In the genomic region with DNA sequence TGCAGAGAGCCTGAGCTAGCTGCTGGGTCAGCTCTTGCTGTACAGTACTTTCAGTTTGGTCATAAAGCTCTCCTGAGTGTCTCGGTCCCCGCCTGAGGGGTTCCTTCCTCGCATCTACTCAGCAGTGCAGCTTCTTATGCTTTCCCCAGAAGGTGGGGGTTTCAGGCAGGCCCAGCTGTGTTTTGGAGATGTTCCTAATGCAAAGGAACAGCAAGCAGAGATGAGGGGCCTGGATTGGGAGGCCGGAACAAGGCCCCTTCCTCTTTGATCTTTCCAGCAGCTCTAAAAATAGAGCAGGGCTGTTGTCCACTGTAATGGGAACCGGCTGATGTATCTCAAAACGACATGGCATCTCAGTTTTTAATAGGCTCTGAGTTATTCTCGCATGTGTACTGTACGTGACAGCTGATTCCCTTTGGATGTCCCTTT, we compare ENCODE assay signal across 10 mouse cellular contexts.
A peak's percentile ranks its signal among the peaks of the same experiment; 100 is the strongest.
DNase-seq lines count a peak whose midpoint lies in the region; ATAC-seq and TF ChIP-seq lines count a peak whose summit lies in the region.
"Had no signal": no experiment of that assay in that cellular context is flagged by ENCODE, and none has a peak within 500 bp of the region (broad histone marks: within the 10 kb centered on the region; RNA-seq: fewer than 3 reads in every experiment).

No protein-coding gene starts in this region.

- peak overlapping the region; percentile 20; the same call in 1 of the 2 replicates for H3K4me3 ChIP-seq in heart, embryonic 16.5 days (ENCODE audit: low read length)
- no peak overlapping the region for H3K4me3 ChIP-seq in heart, adult 2 months
- no peak overlapping the region for H3K4me3 ChIP-seq in midbrain, embryonic 10.5 days
- H3K4me3 ChIP-seq in midbrain, postnatal 0 days (ENCODE audit: low read depth, low read length) = no peak overlapping the region
- H3K4me3 ChIP-seq in limb, embryonic 13.5 days = no peak overlapping the region
- no peak overlapping the region for H3K4me3 ChIP-seq in stomach, embryonic 16.5 days (replicated peaks; ENCODE audit: low read length)

- no peaks in the 10 kb centered on the region for H3K36me3 ChIP-seq in heart, embryonic 16.5 days (ENCODE audit: control insufficient read depth, insufficient read depth)
- H3K36me3 ChIP-seq in heart, adult 2 months (ENCODE audit: control insufficient read depth, insufficient read depth, low read length) = no peaks in the 10 kb centered on the region
- H3K36me3 ChIP-seq in midbrain, embryonic 10.5 days = no peaks in the 10 kb centered on the region
- no peaks in the 10 kb centered on the region for H3K36me3 ChIP-seq in midbrain, postnatal 0 days (ENCODE audit: insufficient read depth, low read length)
- no peaks in the 10 kb centered on the region for H3K36me3 ChIP-seq in limb, embryonic 13.5 days
- H3K36me3 ChIP-seq in stomach, embryonic 16.5 days (ENCODE audit: control insufficient read depth, insufficient read depth, low read length) = no peaks in the 10 kb centered on the region

- no peaks in the 10 kb centered on the region for H3K27me3 ChIP-seq in heart, embryonic 16.5 days (ENCODE audit: control insufficient read depth, insufficient read depth, low read length)
- no peaks in the 10 kb centered on the region for H3K27me3 ChIP-seq in heart, adult 2 months (ENCODE audit: control insufficient read depth, insufficient read depth, low read length)
- H3K27me3 ChIP-seq in midbrain, embryonic 10.5 days (ENCODE audit: low read depth, poor library complexity, severe bottlenecking) = no peaks in the 10 kb centered on the region
- no peaks in the 10 kb centered on the region for H3K27me3 ChIP-seq in midbrain, postnatal 0 days (ENCODE audit: insufficient read depth, low read length)
- H3K27me3 ChIP-seq in limb, embryonic 13.5 days = no peaks in the 10 kb centered on the region
- H3K27me3 ChIP-seq in stomach, embryonic 16.5 days (ENCODE audit: control insufficient read depth, insufficient read depth, low read length) = no peaks in the 10 kb centered on the region

- ATAC-seq in heart, embryonic 16.5 days (replicated peaks; ENCODE audit: extremely low read depth, insufficient read depth, low FRiP score) = peak; percentile 72
- no peak for ATAC-seq in midbrain, postnatal 0 days (ENCODE audit: low FRiP score)
- peak; percentile 34 for ATAC-seq in limb, embryonic 13.5 days (ENCODE audit: low FRiP score, low read depth)
- peak; percentile 62 for ATAC-seq in stomach, embryonic 16.5 days (ENCODE audit: insufficient read depth, low FRiP score)
- ATAC-seq: forebrain, embryonic 14.5 days had no signal

- peak overlapping the region; percentile 67 for H3K9ac ChIP-seq in heart, embryonic 16.5 days (ENCODE audit: low read length)
- H3K9ac ChIP-seq in heart, adult 2 months (ENCODE audit: low read depth, low read length) = no peak overlapping the region
- no peak overlapping the region for H3K9ac ChIP-seq in midbrain, postnatal 0 days (replicated peaks; ENCODE audit: low read length, poor library complexity, severe bottlenecking)
- peak overlapping the region; percentile 43; the same call in 1 of the 2 replicates for H3K9ac ChIP-seq in limb, embryonic 13.5 days
- H3K9ac ChIP-seq in stomach, embryonic 16.5 days (ENCODE audit: low read length) = peak overlapping the region; percentile 4; the same call in 1 of the 2 replicates

- peak overlapping the region; percentile 57 for H3K4me2 ChIP-seq in heart, embryonic 16.5 days (ENCODE audit: low read depth, low read length)
- H3K4me2 ChIP-seq in midbrain, postnatal 0 days (ENCODE audit: low read depth, low read length, poor library complexity, severe bottlenecking) = no peak overlapping the region
- H3K4me2 ChIP-seq in limb, embryonic 13.5 days (replicated peaks) = peak overlapping the region; percentile 27
- H3K4me2 ChIP-seq in stomach, embryonic 16.5 days (ENCODE audit: low read depth, low read length) = peak overlapping the region; percentile 5; the same call in 1 of the 2 replicates

- no peak for TF ChIP-seq POLR2A in heart, adult 2 months (IDR thresholded peaks at IDR 0.05; ENCODE audit: insufficient read depth, low read depth, low read length)

- TF ChIP-seq EP300 in heart, adult 2 months (IDR thresholded peaks at IDR 0.05; ENCODE audit: insufficient read depth, low read depth, low read length) = no peak

- WGBS in heart, embryonic 16.5 days = 18% methylated on average over 8 of the region's 8 CpGs
- 45% methylated on average over 8 of the region's 8 CpGs for WGBS in heart, adult 2 months
- 73% methylated on average over 8 of the region's 8 CpGs for WGBS in midbrain, embryonic 10.5 days
- WGBS in midbrain, postnatal 0 days = 63% methylated on average over 8 of the region's 8 CpGs
- WGBS in limb, embryonic 13.5 days = 24% methylated on average over 8 of the region's 8 CpGs
- 34% methylated on average over 8 of the region's 8 CpGs for WGBS in stomach, embryonic 16.5 days

- intact Hi-C loops in heart, adult 2 months (cut with DNase I) = loop anchor here (5.0 kb wide), 1 partner anchor 147 kb away; no protein-coding TSS in a partner anchor
- intact Hi-C loops in gastrocnemius, postnatal 14 days (cut with DNase I; ENCODE audit: low total_unique reads) = loop anchor here (10.0 kb wide), 2 partner anchors 80 to 310 kb away; a partner anchor contains a TSS

- DNase-seq in heart, adult 2 months = no peak
- no peak for DNase-seq in midbrain, embryonic 10.5 days (ENCODE audit: low spot score)
- no peak for DNase-seq in midbrain, postnatal 0 days (ENCODE audit: low spot score)
- DNase-seq in thymus, adult 18-20 months = no peak
- DNase-seq in gastrocnemius, postnatal 14 days = no peak
- DNase-seq: cerebellum, adult 11-12 months had no signal

- TF ChIP-seq CTCF in heart, adult 2 months (IDR thresholded peaks at IDR 0.05) = no peak
- no peak for TF ChIP-seq CTCF in midbrain, postnatal 0 days (IDR thresholded peaks at IDR 0.05)

- H3K4me1 ChIP-seq in heart, embryonic 16.5 days (ENCODE audit: control insufficient read depth, insufficient read depth, low read length) = peaks cover 18% of the 10 kb centered on the region
- H3K4me1 ChIP-seq in heart, adult 2 months (ENCODE audit: control insufficient read depth, insufficient read depth, low read length) = no peaks in the 10 kb centered on the region; the same call in 1 of the 2 replicates
- H3K4me1 ChIP-seq in midbrain, embryonic 10.5 days = peaks cover 19% of the 10 kb centered on the region
- no peaks in the 10 kb centered on the region for H3K4me1 ChIP-seq in midbrain, postnatal 0 days (ENCODE audit: insufficient read depth, low read length)
- peaks cover 35% of the 10 kb centered on the region for H3K4me1 ChIP-seq in limb, embryonic 13.5 days
- peaks cover 9% of the 10 kb centered on the region; the same call in 1 of the 2 replicates for H3K4me1 ChIP-seq in stomach, embryonic 16.5 days (ENCODE audit: control insufficient read depth, insufficient read depth, low read length)

- peak overlapping the region; percentile 81 for H3K27ac ChIP-seq in heart, embryonic 16.5 days (ENCODE audit: low read length)
- H3K27ac ChIP-seq in heart, adult 2 months = no peak overlapping the region
- H3K27ac ChIP-seq in midbrain, embryonic 10.5 days (replicated peaks) = 0 out of 2 replicates have a peak overlapping the region, but pooled peaks have one; percentile 35
- H3K27ac ChIP-seq in midbrain, postnatal 0 days (ENCODE audit: low read depth, low read length) = no peak overlapping the region
- H3K27ac ChIP-seq in limb, embryonic 13.5 days = peak overlapping the region; percentile 52; the same call in 1 of the 2 replicates
- peak overlapping the region; percentile 75 for H3K27ac ChIP-seq in stomach, embryonic 16.5 days (ENCODE audit: low read length)

- H3K79me2 ChIP-seq in heart, adult 2 months (replicated peaks; ENCODE audit: control insufficient read depth, insufficient read depth, low read length) = no peaks in the 10 kb centered on the region

- no peaks in the 10 kb centered on the region for H3K9me3 ChIP-seq in heart, embryonic 16.5 days (replicated peaks; ENCODE audit: control insufficient read depth, low read length)
- H3K9me3 ChIP-seq in midbrain, embryonic 10.5 days (replicated peaks) = no peaks in the 10 kb centered on the region
- no peaks in the 10 kb centered on the region for H3K9me3 ChIP-seq in midbrain, postnatal 0 days (ENCODE audit: low read length)
- H3K9me3 ChIP-seq in limb, embryonic 13.5 days = no peaks in the 10 kb centered on the region
- no peaks in the 10 kb centered on the region for H3K9me3 ChIP-seq in stomach, embryonic 16.5 days (replicated peaks; ENCODE audit: control insufficient read depth, low read length)

Comparison
In these comparisons a context has a peak if more than half of its experiments do, and no peak if none do; other contexts are left out.
1. H3K27ac ChIP-seq: peak in heart, embryonic 16.5 days (single experiment), midbrain, embryonic 10.5 days (single experiment), limb, embryonic 13.5 days (single experiment) and stomach, embryonic 16.5 days (single experiment); none in heart, adult 2 months (single experiment) and midbrain, postnatal 0 days (single experiment).
2. H3K9ac ChIP-seq: peak in heart, embryonic 16.5 days (single experiment), limb, embryonic 13.5 days (single experiment) and stomach, embryonic 16.5 days (single experiment); none in heart, adult 2 months (single experiment) and midbrain, postnatal 0 days (single experiment).